Mouse (Mus musculus) embryonic facial prominence, embryonic 13.5 days (tissue): ENCODE measurements around the gene Polrmt. TPM values are rescaled to one million over a fixed set of nuclear protein-coding genes. Genes with fewer than 3 reads are reported as not detected.
"Not testable (repeated sequence)": the region's sequence is repeated elsewhere in the genome, so short reads cannot be mapped to it uniquely, and the experiment has no call there.

Source experiments
- ATAC-seq: fragments of 200-750 bp; cut with Nextera tagmentation; 2 replicates; pipeline ENCODE4 v1.8.0; 2017; ENCODE audit warnings: low read depth; ENCODE audit not compliant: insufficient number of reproducible peaks, insufficient read depth, low FRiP score, low TSS enrichment
- H3K27ac ChIP-seq: fragments of 300-500 bp; sonication (generic); 2 replicates; pipeline ENCODE4 v1.5.1; 2015; ENCODE audit warnings: moderate library complexity, mild to moderate bottlenecking, inconsistent platforms
- H3K27me3 ChIP-seq: fragments of 300-500 bp; sonication (generic); 2 replicates; pipeline ENCODE4 v1.6.1; 2015; ENCODE audit warnings: mild to moderate bottlenecking, inconsistent platforms
- H3K36me3 ChIP-seq: fragments of 300-500 bp; sonication (generic); 2 replicates; pipeline ENCODE4 v1.6.1; 2015; ENCODE audit warnings: mild to moderate bottlenecking, inconsistent platforms
- H3K4me1 ChIP-seq: fragments of 300-500 bp; sonication (generic); 2 replicates; pipeline ENCODE4 v1.6.1; 2015; ENCODE audit warnings: inconsistent platforms
- H3K4me2 ChIP-seq: fragments of 300-500 bp; sonication (generic); 2 replicates; pipeline ENCODE4 v1.6.1; 2015; ENCODE audit warnings: moderate library complexity, mild to moderate bottlenecking, inconsistent platforms
- H3K4me3 ChIP-seq: fragments of 300-500 bp; sonication (generic); 2 replicates; pipeline ENCODE4 v1.5.1; 2015; ENCODE audit warnings: mild to moderate bottlenecking, inconsistent platforms
- H3K9ac ChIP-seq: fragments of 300-500 bp; sonication (generic); 2 replicates; pipeline ENCODE4 v1.6.1; 2015; ENCODE audit warnings: mild to moderate bottlenecking, inconsistent platforms
- H3K9me3 ChIP-seq: fragments of 300-500 bp; sonication (generic); 2 replicates; pipeline ENCODE4 v1.6.1; 2016; ENCODE audit warnings: inconsistent platforms
- WGBS: fragments of 180-500 bp; shearing (Covaris S2); methylation state at CpG from one replicate; pipeline ENCODE4 v1.1.7; 2015; ENCODE audit warnings: mixed read lengths; 5-methylcytosine and 5-hydroxymethylcytosine counted together
- polyA plus RNA-seq: library from polyadenylated mRNA; unstranded; fragments of >200 nt; fragmentation: Nextera tagmentation; extraction: Ambion mirVana; gene quantifications from 2 replicates; pipeline ENCODE4 v1.2.1, GENCODE M21; 2015

Gene Polrmt
- polyA plus RNA-seq, 1 experiment from 2014 or later: 50.9 TPM

DNA sequence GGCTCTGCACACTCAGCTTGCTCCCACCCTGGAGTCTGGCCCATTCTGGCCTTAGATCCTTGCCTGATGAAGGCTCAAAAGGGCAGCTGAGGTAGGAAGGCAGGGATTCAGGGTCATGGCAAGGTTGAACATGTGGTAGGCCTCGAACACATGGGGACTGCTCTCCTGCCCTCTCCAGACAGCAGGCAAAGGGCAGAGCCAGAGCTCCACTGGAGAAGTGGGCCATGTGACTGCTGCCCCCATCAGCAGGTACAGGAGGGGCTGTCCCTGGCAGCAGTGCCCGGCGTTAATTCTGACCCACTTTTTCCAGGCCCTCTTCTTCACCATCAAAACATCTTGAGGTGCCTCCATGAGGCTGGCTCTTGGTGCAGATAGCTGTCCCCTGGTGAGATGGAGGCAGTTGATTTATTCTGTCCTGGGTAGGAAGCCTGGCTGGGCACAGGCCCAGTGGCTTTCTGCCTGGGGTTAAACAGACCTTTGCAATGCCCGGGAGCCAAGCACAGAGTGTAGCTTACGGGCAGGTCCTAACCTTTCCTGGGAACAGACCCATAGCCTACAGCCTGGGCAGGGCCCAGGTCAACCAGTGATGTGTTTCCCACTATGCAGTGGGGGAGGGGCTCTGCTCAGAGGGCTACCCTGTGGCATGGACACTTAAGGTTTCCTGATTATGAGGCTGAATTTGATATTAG lies 39.8 kb downstream of the Polrmt start:
- H3K9ac ChIP-seq: peak overlapping the region; percentile 93
- peak overlapping the region; percentile 99 for H3K4me2 ChIP-seq
- 87% methylated on average over 5 of the region's 5 CpGs for WGBS
- peaks cover 52% of the 10 kb centered on the region for H3K36me3 ChIP-seq
- peak overlapping the region; percentile 79; the same call in 1 of the 2 replicates for H3K4me3 ChIP-seq
- peaks cover 29% of the 10 kb centered on the region for H3K4me1 ChIP-seq
- H3K27me3 ChIP-seq: no peaks in the 10 kb centered on the region
- ATAC-seq: no peak
- no peaks in the 10 kb centered on the region for H3K9me3 ChIP-seq
- no peak overlapping the region for H3K27ac ChIP-seq

DNA sequence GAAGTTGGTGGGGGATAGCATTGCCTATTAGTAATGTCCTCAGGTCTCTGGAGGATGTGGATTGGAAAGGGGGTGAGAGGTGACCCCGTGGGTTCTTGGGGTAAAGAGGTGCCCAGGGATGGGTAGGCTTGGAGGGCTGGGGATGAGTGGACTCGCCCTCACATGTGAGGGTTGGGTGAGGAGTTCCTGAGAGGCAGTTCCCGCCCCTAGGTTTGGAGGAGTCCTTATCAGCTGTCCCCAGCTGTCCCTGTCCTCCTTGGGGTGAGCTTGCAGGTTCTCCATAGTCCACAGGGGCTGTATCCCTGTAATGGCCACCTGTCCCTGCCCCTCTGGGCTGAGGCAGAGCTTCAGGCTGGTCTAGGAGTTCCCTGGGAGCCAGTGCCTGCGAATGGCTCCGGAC lies 40.4 kb downstream of the Polrmt start:
- Histone ChIP-seq H3K4me1 (peaks cover 33% of the 10 kb centered on the region), H3K9ac (peak overlapping the region; percentile 93), H3K4me3 (peak overlapping the region; percentile 79), H3K27me3 (no peaks in the 10 kb centered on the region), H3K36me3 (peaks cover 46% of the 10 kb centered on the region), H3K4me2 (peak overlapping the region; percentile 99), H3K27ac (no peak overlapping the region), H3K9me3 (no peaks in the 10 kb centered on the region)
- WGBS: 85% methylated on average over 5 of the region's 5 CpGs
- ATAC-seq: no peak

DNA sequence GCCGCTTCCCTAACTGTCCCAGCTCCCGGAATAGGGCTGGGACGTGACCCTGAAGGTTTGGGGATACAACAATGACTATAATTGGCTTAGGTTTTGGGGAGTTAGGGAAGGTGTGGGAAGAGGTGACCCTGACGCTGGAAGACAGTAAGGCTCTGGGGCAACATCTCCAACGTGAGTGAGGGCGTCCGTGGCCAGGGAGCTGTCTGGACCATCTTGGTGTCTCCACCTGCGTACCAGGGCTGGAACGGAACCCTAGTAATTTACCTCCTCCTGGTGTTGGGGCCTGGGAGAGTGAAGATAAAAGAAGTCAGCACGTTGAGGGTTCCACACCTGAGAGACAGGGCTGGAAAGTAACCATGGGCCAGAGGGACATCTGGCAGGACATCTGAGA lies 41.4 kb downstream of the Polrmt start:
- peak overlapping the region; percentile 83 for H3K27ac ChIP-seq
- ATAC-seq: no peak

GRCm38 (mm10) chr10:79704065-79704969 lies 42.1 kb downstream of the Polrmt start, which contains the start of gene Bsg:
Bsg (plus strand) TSS chr10:79704491.
- peak within 1 kb of the TSS; percentile 79 for H3K4me3 ChIP-seq
- peak within 1 kb of the TSS; percentile 99 for H3K4me2 ChIP-seq
- peak within 1 kb of the TSS; percentile 83 for H3K27ac ChIP-seq
- no peaks in the 10 kb centered on the region for H3K27me3 ChIP-seq
- H3K36me3 ChIP-seq: peaks cover 29% of the 10 kb centered on the region
- no peaks in the 10 kb centered on the region for H3K9me3 ChIP-seq
- under 1% methylated on average over 65 of the region's 65 CpGs for WGBS
- peaks cover 36% of the 10 kb centered on the region for H3K4me1 ChIP-seq
- H3K9ac ChIP-seq: peak within 1 kb of the TSS; percentile 93
- ATAC-seq: peak; percentile 95

More for the DNA sequence above, 41.4 kb downstream of the Polrmt start:
- Histone ChIP-seq H3K9ac (peak overlapping the region; percentile 93), H3K4me1 (peaks cover 36% of the 10 kb centered on the region), H3K4me3 (peak overlapping the region; percentile 79), H3K27me3 (no peaks in the 10 kb centered on the region), H3K4me2 (peak overlapping the region; percentile 99), H3K9me3 (no peaks in the 10 kb centered on the region), H3K36me3 (peaks cover 36% of the 10 kb centered on the region)
- 4% methylated on average over 10 of the region's 10 CpGs for WGBS

DNA sequence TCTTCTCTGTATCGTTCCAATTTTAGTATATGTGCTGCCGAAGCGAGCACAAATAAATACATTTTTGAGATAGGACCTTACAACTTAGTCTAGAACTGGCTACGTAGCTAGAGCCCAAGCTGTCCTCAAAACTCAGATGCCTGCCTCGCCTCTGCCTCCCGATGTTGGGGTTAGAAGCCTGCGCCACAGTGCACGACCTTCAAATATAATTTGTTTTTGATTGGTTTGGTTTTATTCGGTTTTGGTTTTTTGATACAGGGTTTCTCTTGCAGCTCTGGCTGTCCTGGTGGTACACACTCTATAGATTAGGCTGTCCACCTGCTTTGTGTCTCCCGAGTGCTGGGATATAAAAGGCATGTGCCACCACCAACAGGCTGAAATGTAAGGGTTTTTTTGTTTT lies 42.8 kb downstream of the Polrmt start:
- Histone ChIP-seq H3K9me3 (no peaks in the 10 kb centered on the region), H3K4me3 (peak overlapping the region; percentile 79), H3K27me3 (no peaks in the 10 kb centered on the region), H3K4me2 (peak overlapping the region; percentile 99), H3K4me1 (peaks cover 36% of the 10 kb centered on the region), H3K27ac (no peak overlapping the region), H3K9ac (peak overlapping the region; percentile 93), H3K36me3 (peaks cover 22% of the 10 kb centered on the region)
- no peak for ATAC-seq
- WGBS: 75% methylated on average over 10 of the region's 10 CpGs

GRCm38 (mm10) chr10:79702970-79703369 lies 43.4 kb downstream of the Polrmt start:
- H3K36me3 ChIP-seq: peaks cover 18% of the 10 kb centered on the region
- not testable (repeated sequence) for H3K4me3 ChIP-seq, H3K27me3 ChIP-seq, ATAC-seq, H3K27ac ChIP-seq, H3K9ac ChIP-seq, H3K4me2 ChIP-seq, H3K9me3 ChIP-seq
- peaks cover 36% of the 10 kb centered on the region for H3K4me1 ChIP-seq
- 87% methylated on average over 4 of the region's 4 CpGs for WGBS

- H3K27me3 ChIP-seq: no peaks in the 10 kb centered on the region
- peaks cover 5% of the 10 kb centered on the region; the same call in 1 of the 2 replicates for H3K36me3 ChIP-seq
- WGBS: 42% methylated on average over 10 of the region's 10 CpGs
- H3K27ac ChIP-seq: no peak overlapping the region
- H3K9ac ChIP-seq: 0 out of 2 replicates have a peak overlapping the region, but pooled peaks have one; percentile 36
- no peaks in the 10 kb centered on the region for H3K9me3 ChIP-seq
- ATAC-seq: no peak
- no peak overlapping the region for H3K4me2 ChIP-seq
- H3K4me1 ChIP-seq: peaks cover 25% of the 10 kb centered on the region
- H3K4me3 ChIP-seq: no peak overlapping the region; the same call in 1 of the 2 replicates
These were observed 44.8 kb downstream of the Polrmt start for GRCm38 (mm10) chr10:79701443-79702129.

GRCm38 (mm10) chr10:79700676-79701075 lies 45.7 kb downstream of the Polrmt start:
- WGBS: 51% methylated on average over 7 of the region's 7 CpGs
- ATAC-seq: no peak
- no peak overlapping the region for H3K27ac ChIP-seq
- H3K4me3 ChIP-seq: no peak overlapping the region
- no peaks in the 10 kb centered on the region for H3K9me3 ChIP-seq
- no peaks in the 10 kb centered on the region for H3K36me3 ChIP-seq
- no peak overlapping the region for H3K4me2 ChIP-seq
- H3K9ac ChIP-seq: peak overlapping the region; percentile 44; the same call in 1 of the 2 replicates
- H3K4me1 ChIP-seq: peaks cover 25% of the 10 kb centered on the region
- H3K27me3 ChIP-seq: no peaks in the 10 kb centered on the region

DNA sequence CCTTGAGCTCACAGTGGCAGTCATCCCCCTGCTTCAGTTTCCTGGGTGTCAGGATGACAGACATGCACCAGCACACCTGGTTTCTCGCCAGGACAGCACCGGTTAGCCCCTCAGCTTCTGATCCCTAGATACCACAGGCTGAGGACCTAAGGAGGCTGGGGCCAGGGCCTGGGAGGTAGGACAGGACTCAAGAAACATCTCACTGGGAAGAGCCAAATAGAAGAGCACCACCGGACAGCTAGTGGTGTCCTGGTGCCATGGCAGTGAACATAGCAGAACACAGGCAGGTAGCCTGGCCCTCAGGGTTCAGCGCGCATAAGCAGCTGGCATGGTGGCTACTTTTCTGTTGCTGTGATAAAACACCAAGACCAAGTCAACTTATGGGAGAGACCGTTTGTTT lies 47.9 kb downstream of the Polrmt start:
- no peaks in the 10 kb centered on the region for H3K36me3 ChIP-seq
- no peak overlapping the region for H3K4me3 ChIP-seq
- ATAC-seq: no peak
- peaks cover 25% of the 10 kb centered on the region for H3K4me1 ChIP-seq
- no peak overlapping the region for H3K27ac ChIP-seq
- H3K9me3 ChIP-seq: no peaks in the 10 kb centered on the region
- no peaks in the 10 kb centered on the region for H3K27me3 ChIP-seq
- no peak overlapping the region for H3K4me2 ChIP-seq
- WGBS: 95% methylated on average over 6 of the region's 6 CpGs
- H3K9ac ChIP-seq: no peak overlapping the region

- H3K27ac ChIP-seq: no peak overlapping the region
- H3K27me3 ChIP-seq: no peaks in the 10 kb centered on the region
- peaks cover 25% of the 10 kb centered on the region for H3K4me1 ChIP-seq
- H3K9ac ChIP-seq: no peak overlapping the region
- ATAC-seq: no peak
- H3K36me3 ChIP-seq: no peaks in the 10 kb centered on the region
- H3K4me3 ChIP-seq: no peak overlapping the region
- no peak overlapping the region for H3K4me2 ChIP-seq
- WGBS: 86% methylated on average over 6 of the region's 6 CpGs
- no peaks in the 10 kb centered on the region for H3K9me3 ChIP-seq
These were observed 48.5 kb downstream of the Polrmt start for GRCm38 (mm10) chr10:79697916-79698315.

GRCm38 (mm10) chr10:79696129-79696651 lies 50.2 kb downstream of the Polrmt start:
- Histone ChIP-seq H3K36me3 (peaks cover 6% of the 10 kb centered on the region; the same call in 1 of the 2 replicates), H3K4me3 (no peak overlapping the region), H3K27me3 (no peaks in the 10 kb centered on the region), H3K9me3 (no peaks in the 10 kb centered on the region), H3K9ac (no peak overlapping the region), H3K4me2 (peak overlapping the region; percentile 18), H3K4me1 (peaks cover 24% of the 10 kb centered on the region), H3K27ac (peak overlapping the region; percentile 68)
- 19% methylated on average over 9 of the region's 9 CpGs for WGBS
- ATAC-seq: no peak
